Mouse (Mus musculus): ENCODE results near the gene Pter. TPM values are rescaled to one million over a fixed set of nuclear protein-coding genes. Genes with fewer than 3 reads are reported as not detected.
A peak's percentile ranks its signal among the peaks of the same experiment; 100 is the strongest.

Pter gene
- polyA plus RNA-seq, 1 experiment from 2014 or later = 6.5 TPM

DNA sequence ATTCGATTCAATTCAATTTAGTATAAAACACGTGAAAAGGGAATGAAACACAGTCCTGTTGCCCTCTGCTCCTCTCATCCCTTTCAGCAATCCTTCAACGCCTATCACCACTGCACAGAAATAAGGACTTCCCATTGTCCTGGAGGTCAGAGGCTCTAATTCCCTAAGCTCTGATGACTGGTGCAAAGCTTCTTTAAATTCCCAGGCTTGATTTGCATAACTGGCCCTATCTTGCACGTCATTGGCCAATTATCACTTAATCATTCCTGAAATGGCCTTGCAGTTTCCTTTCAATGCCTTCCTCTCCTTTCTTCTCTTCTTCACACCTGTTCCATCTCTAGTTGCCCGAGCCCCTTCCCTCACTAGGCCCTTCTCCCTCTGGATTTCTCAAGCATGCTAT lies 94.5 kb downstream of the Pter start:
- H3K9ac ChIP-seq (replicated peaks; ENCODE audit: low read depth, low read length) = no peak overlapping the region
- no peak overlapping the region for H3K4me2 ChIP-seq (ENCODE audit: low read length)
- no peaks in the 10 kb centered on the region for H3K36me3 ChIP-seq (ENCODE audit: control insufficient read depth, insufficient read depth)
- no peaks in the 10 kb centered on the region; the same call in 1 of the 2 replicates for H3K27me3 ChIP-seq (replicated peaks; ENCODE audit: control insufficient read depth, insufficient read depth, low read length)
- 25% methylated on average over 5 of the region's 5 CpGs for WGBS
- no peak overlapping the region for H3K4me3 ChIP-seq (replicated peaks; ENCODE audit: low read length)
- H3K27ac ChIP-seq (ENCODE audit: low read length) = no peak overlapping the region
- peak; percentile 33; the same call in 1 of the 2 replicates for ATAC-seq
- H3K9me3 ChIP-seq (ENCODE audit: control insufficient read depth, low read length) = no peaks in the 10 kb centered on the region
- peaks cover 5% of the 10 kb centered on the region; the same call in 1 of the 2 replicates for H3K4me1 ChIP-seq (replicated peaks; ENCODE audit: control insufficient read depth, insufficient read depth, low read length)

DNA sequence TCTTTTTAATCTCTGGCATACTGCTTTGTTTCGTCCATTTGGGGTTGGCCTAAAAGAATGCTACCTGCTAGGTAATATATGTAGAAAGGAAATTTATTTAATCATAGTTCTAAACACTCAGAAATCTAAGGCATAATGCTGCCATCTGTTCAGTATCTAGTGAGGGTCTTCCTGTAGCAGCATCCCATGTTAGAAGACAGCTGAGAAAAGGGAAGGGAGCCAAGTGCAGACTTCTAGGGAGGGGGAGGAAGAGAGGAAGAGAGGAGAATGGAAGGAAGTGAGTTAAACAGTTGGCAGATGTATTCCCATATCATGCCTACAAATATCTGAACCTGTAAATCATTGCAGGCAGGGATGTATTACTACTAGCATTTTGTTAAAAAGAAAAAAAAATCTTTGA lies 95.0 kb downstream of the Pter start:
- no peak overlapping the region for H3K27ac ChIP-seq (ENCODE audit: low read length)
- no peaks in the 10 kb centered on the region for H3K9me3 ChIP-seq (ENCODE audit: control insufficient read depth, low read length)
- H3K4me3 ChIP-seq (replicated peaks; ENCODE audit: low read length) = no peak overlapping the region
- H3K4me1 ChIP-seq (replicated peaks; ENCODE audit: control insufficient read depth, insufficient read depth, low read length) = peaks cover 5% of the 10 kb centered on the region; the same call in 1 of the 2 replicates
- no peak overlapping the region for H3K9ac ChIP-seq (replicated peaks; ENCODE audit: low read depth, low read length)
- H3K4me2 ChIP-seq (ENCODE audit: low read length) = no peak overlapping the region
- no peaks in the 10 kb centered on the region for H3K27me3 ChIP-seq (replicated peaks; ENCODE audit: control insufficient read depth, insufficient read depth, low read length)
- peak; percentile 75 for ATAC-seq
- H3K36me3 ChIP-seq (ENCODE audit: control insufficient read depth, insufficient read depth) = no peaks in the 10 kb centered on the region
- WGBS = 88% methylated on average over 1 of the region's 1 CpGs

DNA sequence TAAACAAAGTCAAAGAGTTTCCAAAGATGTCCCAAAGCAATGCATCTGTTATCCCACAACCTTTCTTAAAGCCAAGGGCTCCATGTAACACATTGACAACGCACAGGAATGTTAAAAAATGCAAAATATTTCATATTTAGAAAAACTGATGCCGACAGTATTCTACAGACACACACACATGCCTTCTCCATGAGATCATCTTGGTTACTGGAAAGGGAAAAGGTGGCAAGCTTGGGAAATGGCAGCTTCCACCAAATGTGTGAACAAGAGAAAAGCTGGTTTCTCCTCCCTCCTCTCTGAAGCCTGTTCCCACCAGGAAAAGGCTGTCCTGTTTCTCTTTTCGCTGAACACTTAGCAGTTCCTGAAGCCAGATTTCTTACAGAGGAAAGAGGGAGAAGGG lies 114.9 kb downstream of the Pter start:
- Histone ChIP-seq H3K27me3 (replicated peaks; ENCODE audit: control insufficient read depth, insufficient read depth, low read length) (no peaks in the 10 kb centered on the region), H3K4me1 (replicated peaks; ENCODE audit: control insufficient read depth, insufficient read depth, low read length) (no peaks in the 10 kb centered on the region), H3K4me2 (ENCODE audit: low read length) (no peak overlapping the region), H3K9me3 (ENCODE audit: control insufficient read depth, low read length) (no peaks in the 10 kb centered on the region), H3K27ac (ENCODE audit: low read length) (no peak overlapping the region), H3K9ac (replicated peaks; ENCODE audit: low read depth, low read length) (no peak overlapping the region), H3K4me3 (replicated peaks; ENCODE audit: low read length) (no peak overlapping the region), H3K36me3 (ENCODE audit: control insufficient read depth, insufficient read depth) (no peaks in the 10 kb centered on the region)
- ATAC-seq = peak; percentile 50; the same call in 1 of the 2 replicates
- WGBS = 71% methylated on average over 3 of the region's 3 CpGs

DNA sequence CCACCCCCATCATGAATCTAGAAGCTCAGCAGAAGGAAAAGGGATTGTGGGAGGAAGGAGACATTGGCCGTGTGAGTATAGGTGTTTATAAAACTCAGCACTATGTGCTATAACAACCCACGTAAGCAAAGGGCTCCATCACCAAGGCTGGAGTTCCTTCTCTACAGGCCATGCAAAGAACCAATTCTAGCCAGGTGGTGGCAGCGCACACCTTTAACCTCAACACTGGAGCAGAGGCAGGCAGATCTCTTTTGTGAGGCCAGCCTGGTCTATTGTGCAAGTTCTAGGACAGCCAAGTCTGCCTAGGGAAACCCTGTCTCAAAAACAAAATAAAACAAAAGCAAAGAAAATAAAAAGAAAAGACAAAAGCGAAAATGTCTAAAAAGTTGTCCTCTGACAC lies 115.9 kb downstream of the Pter start:
- WGBS = 91% methylated on average over 4 of the region's 4 CpGs
- no peak overlapping the region for H3K9ac ChIP-seq (replicated peaks; ENCODE audit: low read depth, low read length)
- no peaks in the 10 kb centered on the region for H3K27me3 ChIP-seq (replicated peaks; ENCODE audit: control insufficient read depth, insufficient read depth, low read length)
- no peak overlapping the region for H3K27ac ChIP-seq (ENCODE audit: low read length)
- H3K4me3 ChIP-seq (replicated peaks; ENCODE audit: low read length) = no peak overlapping the region
- no peak for ATAC-seq
- H3K9me3 ChIP-seq (ENCODE audit: control insufficient read depth, low read length) = no peaks in the 10 kb centered on the region
- no peak overlapping the region for H3K4me2 ChIP-seq (ENCODE audit: low read length)
- H3K4me1 ChIP-seq (replicated peaks; ENCODE audit: control insufficient read depth, insufficient read depth, low read length) = no peaks in the 10 kb centered on the region
- H3K36me3 ChIP-seq (ENCODE audit: control insufficient read depth, insufficient read depth) = no peaks in the 10 kb centered on the region

DNA sequence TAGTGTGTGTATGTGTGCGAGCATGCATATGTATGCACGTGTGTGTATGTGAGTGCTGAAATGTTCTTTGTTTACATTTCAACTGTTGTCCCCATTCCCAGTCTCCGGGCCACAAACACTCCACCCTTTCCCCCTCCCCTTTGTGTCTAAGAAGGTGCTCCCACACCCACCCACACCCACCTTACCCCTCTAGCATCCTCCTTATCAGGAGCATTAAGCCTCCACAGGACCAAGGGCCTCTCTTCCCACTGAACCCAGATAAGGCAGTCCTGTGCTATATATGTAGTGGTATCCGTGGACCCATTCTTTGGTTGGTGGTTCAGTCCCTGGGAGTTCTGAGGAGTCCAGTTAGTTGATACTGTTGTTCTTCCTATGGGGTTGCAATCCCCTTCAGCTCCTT lies 120.7 kb downstream of the Pter start:
- H3K9me3 ChIP-seq (ENCODE audit: control insufficient read depth, low read length) = no peaks in the 10 kb centered on the region
- no peak overlapping the region for H3K9ac ChIP-seq (replicated peaks; ENCODE audit: low read depth, low read length)
- ATAC-seq = no peak
- H3K27ac ChIP-seq (ENCODE audit: low read length) = no peak overlapping the region
- H3K36me3 ChIP-seq (ENCODE audit: control insufficient read depth, insufficient read depth) = no peaks in the 10 kb centered on the region
- no peak overlapping the region for H3K4me3 ChIP-seq (replicated peaks; ENCODE audit: low read length)
- 94% methylated on average over 4 of the region's 4 CpGs for WGBS
- no peaks in the 10 kb centered on the region for H3K4me1 ChIP-seq (replicated peaks; ENCODE audit: control insufficient read depth, insufficient read depth, low read length)
- no peak overlapping the region for H3K4me2 ChIP-seq (ENCODE audit: low read length)
- H3K27me3 ChIP-seq (replicated peaks; ENCODE audit: control insufficient read depth, insufficient read depth, low read length) = no peaks in the 10 kb centered on the region

DNA sequence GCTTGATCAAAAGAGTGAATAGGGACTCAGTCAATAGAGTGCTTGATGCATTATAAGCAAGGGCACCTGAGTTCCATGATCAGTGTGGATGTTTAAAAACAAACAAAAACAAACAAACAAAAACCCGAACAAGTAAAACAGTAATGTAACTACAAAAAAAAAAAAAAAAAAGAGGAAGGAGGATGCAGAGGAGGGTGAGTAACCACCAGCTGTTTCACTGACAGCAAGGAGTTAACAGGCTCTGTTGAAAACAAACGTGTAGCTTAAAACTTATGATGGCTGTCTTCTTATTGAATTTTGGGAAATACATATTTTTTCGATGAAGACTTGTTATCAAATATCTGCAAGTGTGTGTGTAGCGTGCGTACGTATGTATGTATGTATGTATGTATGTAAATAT lies 124.8 kb downstream of the Pter start:
- H3K9ac ChIP-seq (replicated peaks; ENCODE audit: low read depth, low read length) = no peak overlapping the region
- 90% methylated on average over 6 of the region's 6 CpGs for WGBS
- no peak for ATAC-seq

More for the DNA sequence above, 124.8 kb downstream of the Pter start:
- Histone ChIP-seq H3K4me2 (ENCODE audit: low read length) (no peak overlapping the region), H3K27me3 (replicated peaks; ENCODE audit: control insufficient read depth, insufficient read depth, low read length) (no peaks in the 10 kb centered on the region), H3K4me3 (replicated peaks; ENCODE audit: low read length) (no peak overlapping the region), H3K9me3 (ENCODE audit: control insufficient read depth, low read length) (no peaks in the 10 kb centered on the region), H3K4me1 (replicated peaks; ENCODE audit: control insufficient read depth, insufficient read depth, low read length) (no peaks in the 10 kb centered on the region), H3K36me3 (ENCODE audit: control insufficient read depth, insufficient read depth) (no peaks in the 10 kb centered on the region), H3K27ac (ENCODE audit: low read length) (no peak overlapping the region)

Other genes with a start within 250 kb of the Pter start
- gene C1ql3, start 87.8 kb downstream of the Pter start, polyA plus RNA-seq (2015; fragmentation: Nextera tagmentation; extraction: Ambion mirVana) = 1.5 and 1.7 TPM in 2 replicates